Mouse (Mus musculus): ENCODE results near the gene Arvcf. TPM values are rescaled to one million over a fixed set of nuclear protein-coding genes. Genes with fewer than 3 reads are reported as not detected.

Gene Arvcf
- polyA plus RNA-seq, 1 experiment from 2014 or later, result 19.5 TPM

DNA sequence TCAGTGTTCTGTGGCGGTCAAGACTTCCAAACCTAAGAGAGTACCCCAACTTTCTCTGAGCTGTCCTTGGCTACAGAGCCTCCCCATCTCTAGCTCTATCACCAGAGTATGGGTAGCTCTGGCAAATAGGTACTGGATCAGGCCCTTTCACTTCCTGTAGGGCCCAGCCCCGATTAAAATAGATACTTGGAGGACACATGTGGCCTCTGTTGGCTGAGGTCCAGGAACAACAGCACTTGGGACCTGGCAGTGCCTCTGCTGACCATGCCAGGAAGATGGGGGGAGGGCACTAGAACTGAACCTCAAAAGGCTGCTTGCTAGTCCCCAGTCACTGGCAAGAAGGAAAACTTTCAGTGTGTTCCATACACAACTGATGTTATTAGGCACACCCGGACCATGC lies 14.0 kb upstream of the Arvcf start:
- no peak overlapping the region for H3K4me2 ChIP-seq
- H3K4me3 ChIP-seq (ENCODE audit: low read depth, low read length), result no peak overlapping the region
- H3K27ac ChIP-seq (ENCODE audit: low read depth, low read length), result no peak overlapping the region
- H3K9ac ChIP-seq (ENCODE audit: low read depth, low read length), result no peak overlapping the region
- no peak for ATAC-seq (replicated peaks; ENCODE audit: insufficient number of reproducible peaks, low FRiP score, low TSS enrichment)
- peaks cover 8% of the 10 kb centered on the region for H3K4me1 ChIP-seq (ENCODE audit: control insufficient read depth, insufficient read depth, low read length)
- no peaks in the 10 kb centered on the region for H3K36me3 ChIP-seq (ENCODE audit: control insufficient read depth, insufficient read depth, low read length)
- 76% methylated on average over 3 of the region's 3 CpGs for WGBS (ENCODE audit: insufficient replicate concordance)
- H3K9me3 ChIP-seq (replicated peaks; ENCODE audit: control insufficient read depth, low read length), result no peaks in the 10 kb centered on the region
- H3K27me3 ChIP-seq (ENCODE audit: control insufficient read depth, insufficient read depth, low read length), result no peaks in the 10 kb centered on the region

DNA sequence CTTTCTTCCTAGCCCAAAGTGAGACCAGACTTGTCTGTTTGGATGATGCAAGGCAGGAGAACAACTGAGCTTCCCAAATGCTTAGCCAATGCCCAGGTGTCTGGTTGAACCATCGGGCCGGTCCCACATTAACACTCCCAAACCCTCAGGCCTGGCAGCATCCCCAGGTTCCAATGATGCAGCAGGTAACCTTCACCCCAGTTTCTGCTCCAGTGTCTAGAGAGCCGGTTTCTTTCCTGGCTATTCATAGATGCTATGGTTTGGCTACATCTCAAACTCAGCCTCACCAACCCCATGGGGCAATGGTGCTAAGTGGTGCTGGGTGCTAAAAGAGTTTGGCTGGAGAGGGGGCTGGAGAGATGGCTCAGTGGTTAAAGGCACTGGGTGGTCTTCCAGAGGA lies 12.0 kb upstream of the Arvcf start:
- 90% methylated on average over 3 of the region's 3 CpGs for WGBS (ENCODE audit: insufficient replicate concordance)
- no peaks in the 10 kb centered on the region for H3K9me3 ChIP-seq (replicated peaks; ENCODE audit: control insufficient read depth, low read length)
- no peaks in the 10 kb centered on the region for H3K36me3 ChIP-seq (ENCODE audit: control insufficient read depth, insufficient read depth, low read length)
- no peak overlapping the region for H3K4me2 ChIP-seq
- H3K27ac ChIP-seq (ENCODE audit: low read depth, low read length), result no peak overlapping the region
- peaks cover 5% of the 10 kb centered on the region; the same call in 1 of the 2 replicates for H3K4me1 ChIP-seq (ENCODE audit: control insufficient read depth, insufficient read depth, low read length)
- H3K9ac ChIP-seq (ENCODE audit: low read depth, low read length), result no peak overlapping the region
- no peak overlapping the region for H3K4me3 ChIP-seq (ENCODE audit: low read depth, low read length)
- ATAC-seq (replicated peaks; ENCODE audit: insufficient number of reproducible peaks, low FRiP score, low TSS enrichment), result no peak
- no peaks in the 10 kb centered on the region for H3K27me3 ChIP-seq (ENCODE audit: control insufficient read depth, insufficient read depth, low read length)

DNA sequence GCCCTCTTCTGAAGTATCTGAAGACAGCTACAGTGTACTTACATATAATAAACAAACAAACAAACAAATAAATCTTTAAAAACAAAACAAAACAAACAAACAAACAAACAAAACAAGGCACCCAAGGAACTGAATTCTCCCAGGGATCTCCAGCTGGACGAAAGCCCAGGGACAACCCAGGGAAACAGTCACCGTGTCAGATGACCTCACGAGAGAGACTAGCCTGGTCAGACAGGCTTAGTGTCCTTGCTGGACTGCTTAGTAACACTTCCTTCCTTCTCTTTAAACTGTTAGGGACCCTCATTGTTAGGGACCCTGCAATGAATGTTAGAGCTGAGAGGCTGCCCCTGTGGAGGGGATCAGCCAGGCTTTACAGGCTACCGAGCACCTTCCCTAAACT lies 10.7 kb upstream of the Arvcf start:
- no peak overlapping the region for H3K4me3 ChIP-seq (ENCODE audit: low read depth, low read length)
- H3K4me1 ChIP-seq (ENCODE audit: control insufficient read depth, insufficient read depth, low read length), result peaks cover 10% of the 10 kb centered on the region
- no peaks in the 10 kb centered on the region for H3K36me3 ChIP-seq (ENCODE audit: control insufficient read depth, insufficient read depth, low read length)
- WGBS (ENCODE audit: insufficient replicate concordance), result 84% methylated on average over 4 of the region's 4 CpGs
- no peaks in the 10 kb centered on the region for H3K9me3 ChIP-seq (replicated peaks; ENCODE audit: control insufficient read depth, low read length)
- H3K27me3 ChIP-seq (ENCODE audit: control insufficient read depth, insufficient read depth, low read length), result no peaks in the 10 kb centered on the region
- ATAC-seq (replicated peaks; ENCODE audit: insufficient number of reproducible peaks, low FRiP score, low TSS enrichment), result no peak
- no peak overlapping the region for H3K4me2 ChIP-seq
- no peak overlapping the region for H3K9ac ChIP-seq (ENCODE audit: low read depth, low read length)
- no peak overlapping the region for H3K27ac ChIP-seq (ENCODE audit: low read depth, low read length)

DNA sequence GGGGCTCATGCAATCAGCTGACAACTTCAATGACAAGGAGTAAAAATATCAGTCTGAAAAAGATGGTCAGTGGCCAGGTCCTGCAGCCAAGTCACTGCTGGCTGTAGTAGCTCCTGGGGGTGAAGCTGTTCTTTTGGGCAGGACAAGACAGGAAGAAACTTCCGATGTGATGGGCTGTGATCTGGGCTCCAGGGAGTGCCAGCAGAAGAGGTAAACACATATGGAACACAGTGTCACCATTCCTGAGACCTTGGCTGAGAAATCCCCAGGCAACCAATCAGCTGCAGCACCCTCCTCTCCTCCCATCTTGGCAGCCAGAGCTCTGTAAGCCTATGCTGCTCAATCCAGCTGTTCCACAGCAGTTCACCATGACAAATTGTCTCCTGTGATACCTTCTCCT lies 8.1 kb upstream of the Arvcf start:
- WGBS (ENCODE audit: insufficient replicate concordance), result 50% methylated on average over 1 of the region's 1 CpGs
- Histone ChIP-seq H3K4me3 (ENCODE audit: low read depth, low read length) (no peak overlapping the region), H3K27me3 (ENCODE audit: control insufficient read depth, insufficient read depth, low read length) (no peaks in the 10 kb centered on the region), H3K9me3 (replicated peaks; ENCODE audit: control insufficient read depth, low read length) (no peaks in the 10 kb centered on the region), H3K36me3 (ENCODE audit: control insufficient read depth, insufficient read depth, low read length) (no peaks in the 10 kb centered on the region), H3K4me2 (no peak overlapping the region), H3K27ac (ENCODE audit: low read depth, low read length) (no peak overlapping the region), H3K9ac (ENCODE audit: low read depth, low read length) (no peak overlapping the region), H3K4me1 (ENCODE audit: control insufficient read depth, insufficient read depth, low read length) (peaks cover 18% of the 10 kb centered on the region)
- ATAC-seq (replicated peaks; ENCODE audit: insufficient number of reproducible peaks, low FRiP score, low TSS enrichment), result no peak

DNA sequence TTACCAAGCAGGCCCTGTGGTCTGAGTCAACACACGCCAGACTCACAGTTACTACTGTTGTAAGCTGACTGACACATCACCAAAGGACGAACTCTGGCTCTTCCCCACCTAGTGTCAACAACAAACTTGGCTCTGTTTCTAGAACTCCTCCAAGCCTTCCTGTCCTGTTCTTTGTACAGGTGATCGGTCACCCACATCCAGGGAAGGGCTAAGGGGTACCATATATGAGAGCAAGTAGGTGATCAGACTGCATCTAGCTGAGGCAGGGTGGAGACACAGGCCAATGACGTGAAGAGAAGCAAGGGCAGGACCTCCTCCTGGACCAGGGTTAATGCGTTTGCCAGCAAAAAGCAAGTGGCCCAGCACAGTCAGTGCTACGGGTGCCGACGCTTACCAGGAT lies 6.4 kb upstream of the Arvcf start:
- Histone ChIP-seq H3K36me3 (ENCODE audit: control insufficient read depth, insufficient read depth, low read length) (no peaks in the 10 kb centered on the region), H3K27me3 (ENCODE audit: control insufficient read depth, insufficient read depth, low read length) (no peaks in the 10 kb centered on the region), H3K9ac (ENCODE audit: low read depth, low read length) (no peak overlapping the region), H3K27ac (ENCODE audit: low read depth, low read length) (no peak overlapping the region), H3K4me1 (ENCODE audit: control insufficient read depth, insufficient read depth, low read length) (peaks cover 18% of the 10 kb centered on the region), H3K4me2 (peak overlapping the region; percentile 79), H3K9me3 (replicated peaks; ENCODE audit: control insufficient read depth, low read length) (no peaks in the 10 kb centered on the region), H3K4me3 (ENCODE audit: low read depth, low read length) (no peak overlapping the region; the same call in 1 of the 2 replicates)
- 77% methylated on average over 8 of the region's 8 CpGs for WGBS (ENCODE audit: insufficient replicate concordance)
- ATAC-seq (replicated peaks; ENCODE audit: insufficient number of reproducible peaks, low FRiP score, low TSS enrichment), result no peak

DNA sequence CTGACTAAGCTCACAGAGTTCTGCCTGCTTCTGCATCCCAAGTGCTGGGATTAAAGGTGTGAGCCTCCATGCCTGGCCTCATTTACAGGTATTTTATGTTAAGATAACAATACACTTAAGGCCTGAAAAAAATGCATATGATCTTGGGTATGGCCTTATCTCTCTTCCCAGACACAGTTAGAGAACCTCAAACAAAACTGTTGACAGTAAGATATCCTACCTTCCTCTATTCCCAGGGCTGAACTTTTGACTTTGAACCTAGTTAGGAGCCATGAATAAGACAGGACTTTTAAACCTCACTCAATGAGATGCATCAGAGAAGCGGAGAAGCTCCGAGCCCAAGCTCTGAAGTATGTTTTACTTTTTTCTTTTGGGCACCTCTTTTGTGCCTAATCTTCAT lies 5.9 kb upstream of the Arvcf start:
- H3K9me3 ChIP-seq (replicated peaks; ENCODE audit: control insufficient read depth, low read length), result no peaks in the 10 kb centered on the region
- ATAC-seq (replicated peaks; ENCODE audit: insufficient number of reproducible peaks, low FRiP score, low TSS enrichment), result no peak
- H3K27ac ChIP-seq (ENCODE audit: low read depth, low read length), result peak overlapping the region; percentile 46; the same call in 1 of the 2 replicates
- H3K36me3 ChIP-seq (ENCODE audit: control insufficient read depth, insufficient read depth, low read length), result no peaks in the 10 kb centered on the region
- H3K4me2 ChIP-seq, result peak overlapping the region; percentile 79
- no peak overlapping the region; the same call in 1 of the 2 replicates for H3K4me3 ChIP-seq (ENCODE audit: low read depth, low read length)
- no peaks in the 10 kb centered on the region; the same call in 1 of the 2 replicates for H3K27me3 ChIP-seq (ENCODE audit: control insufficient read depth, insufficient read depth, low read length)
- 80% methylated on average over 2 of the region's 2 CpGs for WGBS (ENCODE audit: insufficient replicate concordance)
- peak overlapping the region; percentile 56; the same call in 1 of the 2 replicates for H3K9ac ChIP-seq (ENCODE audit: low read depth, low read length)
- peaks cover 19% of the 10 kb centered on the region for H3K4me1 ChIP-seq (ENCODE audit: control insufficient read depth, insufficient read depth, low read length)

DNA sequence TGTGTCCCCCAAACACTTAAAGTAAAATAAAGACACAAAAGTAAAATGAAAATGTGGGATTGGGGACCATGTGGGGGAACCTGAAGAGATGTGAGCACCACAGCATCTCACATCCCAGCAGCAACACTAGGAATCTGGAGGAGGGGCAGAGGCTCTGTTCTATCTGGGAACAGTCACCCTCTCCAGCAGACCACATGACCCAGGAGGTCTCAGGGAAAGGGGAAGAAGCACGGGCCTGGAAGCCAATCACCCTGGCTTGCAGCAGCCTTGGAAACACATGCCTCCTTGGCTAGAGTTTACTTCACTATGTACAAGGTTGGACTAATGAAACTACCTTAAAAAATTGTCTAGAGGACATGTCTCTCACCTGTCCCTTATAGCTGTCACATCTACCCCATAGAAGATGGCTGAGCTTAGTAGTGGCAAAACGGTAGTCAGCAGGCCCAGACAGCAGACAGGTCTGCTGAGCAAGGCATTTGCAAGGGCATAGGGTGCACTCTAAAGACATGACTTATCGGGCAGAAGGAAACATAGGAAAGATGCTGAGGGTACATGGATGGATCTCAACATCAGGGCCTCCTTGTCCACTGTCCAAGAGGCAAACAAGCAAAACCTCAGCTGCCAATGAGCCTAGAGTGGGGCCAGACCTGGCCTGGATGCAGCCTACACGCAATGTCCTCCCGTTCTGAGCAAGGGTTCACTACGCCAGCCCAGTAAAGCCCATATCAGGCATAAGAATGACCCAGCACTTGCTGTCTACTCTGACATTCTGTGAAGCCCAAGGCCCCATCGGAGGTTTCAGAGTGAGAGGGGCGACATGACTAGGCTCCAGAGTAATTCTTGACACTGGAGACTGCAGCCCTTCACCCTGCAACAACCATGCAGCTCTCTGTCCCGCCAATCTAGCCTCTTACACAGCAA lies 5.1 kb upstream of the Arvcf start:
- ATAC-seq (replicated peaks; ENCODE audit: insufficient number of reproducible peaks, low FRiP score, low TSS enrichment), result no peak
- Histone ChIP-seq H3K9ac (ENCODE audit: low read depth, low read length) (peak overlapping the region; percentile 56), H3K4me2 (peak overlapping the region; percentile 79), H3K27me3 (ENCODE audit: control insufficient read depth, insufficient read depth, low read length) (peaks cover 3% of the 10 kb centered on the region), H3K36me3 (ENCODE audit: control insufficient read depth, insufficient read depth, low read length) (no peaks in the 10 kb centered on the region), H3K9me3 (replicated peaks; ENCODE audit: control insufficient read depth, low read length) (no peaks in the 10 kb centered on the region), H3K4me3 (ENCODE audit: low read depth, low read length) (peak overlapping the region; percentile 50), H3K4me1 (ENCODE audit: control insufficient read depth, insufficient read depth, low read length) (peaks cover 24% of the 10 kb centered on the region), H3K27ac (ENCODE audit: low read depth, low read length) (peak overlapping the region; percentile 43)
- 34% methylated on average over 9 of the region's 9 CpGs for WGBS (ENCODE audit: insufficient replicate concordance)

DNA sequence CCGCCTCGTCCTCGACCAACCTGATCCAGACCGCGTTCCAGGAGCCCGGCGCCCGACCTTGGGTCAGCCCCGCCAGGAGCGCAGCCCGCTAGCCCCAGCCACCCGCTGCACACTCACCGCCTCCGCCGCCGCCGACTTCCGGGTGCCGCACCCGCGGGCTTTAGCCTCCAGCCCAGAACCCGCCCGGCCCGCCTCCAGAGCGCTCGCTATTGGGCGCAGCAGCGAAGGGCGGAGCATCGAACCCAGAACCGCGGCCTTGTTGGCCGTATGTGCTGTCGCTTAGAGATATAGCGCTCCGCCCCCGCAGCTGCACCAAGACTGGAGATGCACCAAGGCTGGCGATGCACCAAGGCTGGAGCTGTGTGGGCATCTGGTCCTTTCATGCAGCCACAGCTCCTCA lies 4.2 kb upstream of the Arvcf start:
- H3K9me3 ChIP-seq (replicated peaks; ENCODE audit: control insufficient read depth, low read length), result no peaks in the 10 kb centered on the region
- peaks cover 26% of the 10 kb centered on the region for H3K4me1 ChIP-seq (ENCODE audit: control insufficient read depth, insufficient read depth, low read length)
- peak overlapping the region; percentile 56 for H3K9ac ChIP-seq (ENCODE audit: low read depth, low read length)
- ATAC-seq (replicated peaks; ENCODE audit: insufficient number of reproducible peaks, low FRiP score, low TSS enrichment), result peak; percentile 88
- 0 out of 2 replicates have a peak overlapping the region, but pooled peaks have one; percentile 43 for H3K27ac ChIP-seq (ENCODE audit: low read depth, low read length)
- H3K27me3 ChIP-seq (ENCODE audit: control insufficient read depth, insufficient read depth, low read length), result peaks cover 4% of the 10 kb centered on the region
- H3K36me3 ChIP-seq (ENCODE audit: control insufficient read depth, insufficient read depth, low read length), result no peaks in the 10 kb centered on the region
- under 1% methylated on average over 38 of the region's 38 CpGs for WGBS (ENCODE audit: insufficient replicate concordance)
- H3K4me3 ChIP-seq (ENCODE audit: low read depth, low read length), result peak overlapping the region; percentile 50
- peak overlapping the region; percentile 79 for H3K4me2 ChIP-seq

Measured in heart, embryonic 11.5 days (tissue).